ENCODE assay signal across 7 mouse cellular contexts in genomic region chr4:126309211-126309921, GRCm38 (mm10). TPM values are rescaled to one million over a fixed set of nuclear protein-coding genes. Genes with fewer than 3 reads are reported as not detected.
A peak's percentile ranks its signal among the peaks of the same experiment; 100 is the strongest.
DNase-seq lines count a peak whose midpoint lies in the region; ATAC-seq and TF ChIP-seq lines count a peak whose summit lies in the region.

No protein-coding gene starts in this region.

- WGBS in liver, adult 2 months, result 19% methylated on average over 20 of the region's 20 CpGs
- WGBS in embryonic facial prominence, embryonic 11.5 days, result 17% methylated on average over 20 of the region's 20 CpGs
- 16% methylated on average over 20 of the region's 20 CpGs for WGBS in hindbrain, embryonic 10.5 days
- WGBS in liver, postnatal 0 days (ENCODE audit: insufficient replicate concordance), result 16% methylated on average over 20 of the region's 20 CpGs

- H3K4me1 ChIP-seq in liver, adult 2 months (ENCODE audit: control insufficient read depth, insufficient read depth, low read length), result peaks cover 3% of the 10 kb centered on the region; the same call in 1 of the 2 replicates
- peaks cover 7% of the 10 kb centered on the region for H3K4me1 ChIP-seq in embryonic facial prominence, embryonic 11.5 days (ENCODE audit: control insufficient read depth, insufficient read depth, low read length)
- H3K4me1 ChIP-seq in hindbrain, embryonic 10.5 days (replicated peaks), result peaks cover 31% of the 10 kb centered on the region
- peaks cover 4% of the 10 kb centered on the region for H3K4me1 ChIP-seq in liver, postnatal 0 days (ENCODE audit: insufficient read depth)

- 0 out of 2 replicates have a peak, but pooled peaks cover 2% of the 10 kb centered on the region for H3K9me3 ChIP-seq in embryonic facial prominence, embryonic 11.5 days (replicated peaks; ENCODE audit: control insufficient read depth, low read length)
- peaks cover 5% of the 10 kb centered on the region for H3K9me3 ChIP-seq in hindbrain, embryonic 10.5 days
- H3K9me3 ChIP-seq in liver, postnatal 0 days (ENCODE audit: low read length), result peaks cover 5% of the 10 kb centered on the region; the same call in 1 of the 2 replicates

- ATAC-seq in embryonic facial prominence, embryonic 11.5 days (replicated peaks; ENCODE audit: insufficient number of reproducible peaks, low FRiP score, low TSS enrichment, low read depth), result peak; percentile 58
- peak; percentile 41; the same call in 1 of the 2 replicates for ATAC-seq in liver, postnatal 0 days

- no peaks in the 10 kb centered on the region for H3K36me3 ChIP-seq in liver, adult 2 months (ENCODE audit: control insufficient read depth, insufficient read depth, low read length)
- H3K36me3 ChIP-seq in embryonic facial prominence, embryonic 11.5 days (replicated peaks; ENCODE audit: control insufficient read depth, insufficient read depth, low read depth, low read length), result no peaks in the 10 kb centered on the region
- peaks cover 2% of the 10 kb centered on the region; the same call in 1 of the 2 replicates for H3K36me3 ChIP-seq in hindbrain, embryonic 10.5 days
- H3K36me3 ChIP-seq in liver, postnatal 0 days (replicated peaks; ENCODE audit: insufficient read depth, low read length), result no peaks in the 10 kb centered on the region

- no peaks in the 10 kb centered on the region for H3K79me2 ChIP-seq in liver, adult 2 months (ENCODE audit: control insufficient read depth, insufficient read depth, low read length)

- TF ChIP-seq CTCF in liver, adult 2 months (IDR thresholded peaks at IDR 0.05; ENCODE audit: low read depth, low read length), result peak; percentile 44
- TF ChIP-seq CTCF in liver, postnatal 0 days (IDR thresholded peaks at IDR 0.05; ENCODE audit: low read depth), result peak; percentile 38

- H3K27me3 ChIP-seq in liver, adult 2 months (ENCODE audit: control insufficient read depth, insufficient read depth, low read length), result no peaks in the 10 kb centered on the region
- no peaks in the 10 kb centered on the region for H3K27me3 ChIP-seq in embryonic facial prominence, embryonic 11.5 days (ENCODE audit: control insufficient read depth, insufficient read depth, low read length)
- H3K27me3 ChIP-seq in hindbrain, embryonic 10.5 days (ENCODE audit: insufficient read depth, poor library complexity, severe bottlenecking), result peaks cover 14% of the 10 kb centered on the region
- no peaks in the 10 kb centered on the region for H3K27me3 ChIP-seq in liver, postnatal 0 days (ENCODE audit: insufficient read depth, low read length)

- TF ChIP-seq EP300 in liver, postnatal 0 days (IDR thresholded peaks at IDR 0.05; ENCODE audit: low read depth), result no peak

- H3K9ac ChIP-seq in liver, adult 2 months (ENCODE audit: low read depth, low read length), result no peak overlapping the region
- peak overlapping the region; percentile 26; the same call in 1 of the 2 replicates for H3K9ac ChIP-seq in embryonic facial prominence, embryonic 11.5 days (replicated peaks; ENCODE audit: low read length)
- H3K9ac ChIP-seq in liver, postnatal 0 days (replicated peaks), result no peak overlapping the region

- peak overlapping the region; percentile 19 for H3K4me2 ChIP-seq in embryonic facial prominence, embryonic 11.5 days (ENCODE audit: low read depth, low read length)
- H3K4me2 ChIP-seq in liver, postnatal 0 days (ENCODE audit: low read depth, low read length), result no peak overlapping the region

- no peak for TF ChIP-seq POLR2A in liver, adult 2 months (IDR thresholded peaks at IDR 0.05; ENCODE audit: extremely low read depth, insufficient read depth, low read length)

- H3K27ac ChIP-seq in liver, adult 2 months (replicated peaks; ENCODE audit: insufficient read depth, low read depth, low read length), result no peak overlapping the region
- no peak overlapping the region for H3K27ac ChIP-seq in embryonic facial prominence, embryonic 11.5 days (replicated peaks; ENCODE audit: low read depth, low read length)
- peak overlapping the region; percentile 60 for H3K27ac ChIP-seq in hindbrain, embryonic 10.5 days
- H3K27ac ChIP-seq in liver, postnatal 0 days (ENCODE audit: low read depth), result no peak overlapping the region

- no peak for DNase-seq in liver, adult 2 months (ENCODE audit: extremely low read depth, low read depth, low spot score)
- DNase-seq in liver, result no peak
- no peak for DNase-seq in embryonic facial prominence, embryonic 11.5 days (ENCODE audit: low spot score)
- no peak for DNase-seq in hindbrain, embryonic 10.5 days (ENCODE audit: low spot score)
- no peak for DNase-seq in liver, postnatal 0 days
- DNase-seq in thymus, postnatal 10 days (ENCODE audit: low spot score in 2 of 2), result peak; percentile 20 to 30
- no peak for DNase-seq in frontal cortex, adult 2 months (ENCODE audit: extremely low spot score in 1 of 2, low spot score in 1 of 2)

- H3K4me3 ChIP-seq in liver, adult 2 months (ENCODE audit: insufficient read depth, low read depth, low read length), result no peak overlapping the region
- H3K4me3 ChIP-seq in embryonic facial prominence, embryonic 11.5 days (ENCODE audit: low read depth, low read length), result no peak overlapping the region
- H3K4me3 ChIP-seq in hindbrain, embryonic 10.5 days, result peak overlapping the region; percentile 42
- H3K4me3 ChIP-seq in liver, postnatal 0 days (ENCODE audit: low read depth, low read length), result no peak overlapping the region

RNA-seq across cellular contexts. Expression of gene Adprhl2, which starts 12.1 kb away (rescaled TPM):
- total RNA-seq in liver, adult 2 months (2014; rRNA removed), result 12.1 and 13.2 TPM in 2 replicates
- polyA plus RNA-seq in liver, adult 2 months (2012; rRNA removed), result 24.4 and 27.6 TPM in 2 replicates
- 44.6 and 48.0 TPM in 2 replicates for polyA plus RNA-seq in embryonic facial prominence, embryonic 11.5 days (2014; fragmentation: Nextera tagmentation; extraction: Ambion mirVana)
- polyA plus RNA-seq in hindbrain, embryonic 10.5 days (2016; fragmentation: Nextera tagmentation; extraction: Ambion mirVana), result 88.2 and 89.5 TPM in 2 replicates
- 31.9 and 34.3 TPM in 2 replicates for polyA plus RNA-seq in liver, postnatal 0 days (2015; fragmentation: Nextera tagmentation; extraction: Ambion mirVana)
- polyA plus RNA-seq in frontal cortex, adult 2 months (2012; rRNA removed), result 41.7 and 41.8 TPM in 2 replicates

RNA-seq across cellular contexts. Expression of gene Tekt2, which starts 16.1 kb away (rescaled TPM):
- total RNA-seq in liver, adult 2 months (2014; rRNA removed), result 0.20 and 0.37 TPM in 2 replicates
- polyA plus RNA-seq in liver, adult 2 months (2012; rRNA removed), result 0.20 and 0.43 TPM in 2 replicates
- polyA plus RNA-seq in embryonic facial prominence, embryonic 11.5 days (2014; fragmentation: Nextera tagmentation; extraction: Ambion mirVana), result 3.4 and 3.5 TPM in 2 replicates
- 2.3 and 2.7 TPM in 2 replicates for polyA plus RNA-seq in hindbrain, embryonic 10.5 days (2016; fragmentation: Nextera tagmentation; extraction: Ambion mirVana)
- polyA plus RNA-seq in liver, postnatal 0 days (2015; fragmentation: Nextera tagmentation; extraction: Ambion mirVana), result 0.17 and 0.26 TPM in 2 replicates
- polyA plus RNA-seq in frontal cortex, adult 2 months (2012; rRNA removed), result 5.5 and 6.7 TPM in 2 replicates

RNA-seq across cellular contexts. Expression of gene Col8a2, which starts 22.8 kb away (rescaled TPM):
- 0.07 and 0.09 TPM in 2 replicates for total RNA-seq in liver, adult 2 months (2014; rRNA removed)
- polyA plus RNA-seq in liver, adult 2 months (2012; rRNA removed), result 0.10 and 0.17 TPM in 2 replicates
- polyA plus RNA-seq in embryonic facial prominence, embryonic 11.5 days (2014; fragmentation: Nextera tagmentation; extraction: Ambion mirVana), result 15.7 and 18.1 TPM in 2 replicates
- polyA plus RNA-seq in hindbrain, embryonic 10.5 days (2016; fragmentation: Nextera tagmentation; extraction: Ambion mirVana), result 6.1 and 18.5 TPM in 2 replicates
- 0.25 and 0.26 TPM in 2 replicates for polyA plus RNA-seq in liver, postnatal 0 days (2015; fragmentation: Nextera tagmentation; extraction: Ambion mirVana)
- 0.38 and 0.50 TPM in 2 replicates for polyA plus RNA-seq in frontal cortex, adult 2 months (2012; rRNA removed)

RNA-seq across cellular contexts. Expression of gene Trappc3, which starts 47.2 kb away (rescaled TPM):
- 38.2 and 45.8 TPM in 2 replicates for total RNA-seq in liver, adult 2 months (2014; rRNA removed)
- polyA plus RNA-seq in liver, adult 2 months (2012; rRNA removed), result 24.1 and 30.6 TPM in 2 replicates
- polyA plus RNA-seq in embryonic facial prominence, embryonic 11.5 days (2014; fragmentation: Nextera tagmentation; extraction: Ambion mirVana), result 33.8 and 36.7 TPM in 2 replicates
- 95.4 and 101 TPM in 2 replicates for polyA plus RNA-seq in hindbrain, embryonic 10.5 days (2016; fragmentation: Nextera tagmentation; extraction: Ambion mirVana)
- polyA plus RNA-seq in liver, postnatal 0 days (2015; fragmentation: Nextera tagmentation; extraction: Ambion mirVana), result 39.0 and 39.2 TPM in 2 replicates
- 110 and 111 TPM in 2 replicates for polyA plus RNA-seq in frontal cortex, adult 2 months (2012; rRNA removed)

RNA-seq across cellular contexts. Expression of gene Map7d1, which starts 53.2 kb away (rescaled TPM):
- 7.5 and 8.2 TPM in 2 replicates for total RNA-seq in liver, adult 2 months (2014; rRNA removed)
- 18.5 and 19.1 TPM in 2 replicates for polyA plus RNA-seq in liver, adult 2 months (2012; rRNA removed)
- 47.0 and 54.1 TPM in 2 replicates for polyA plus RNA-seq in embryonic facial prominence, embryonic 11.5 days (2014; fragmentation: Nextera tagmentation; extraction: Ambion mirVana)
- 64.8 and 99.0 TPM in 2 replicates for polyA plus RNA-seq in hindbrain, embryonic 10.5 days (2016; fragmentation: Nextera tagmentation; extraction: Ambion mirVana)
- polyA plus RNA-seq in liver, postnatal 0 days (2015; fragmentation: Nextera tagmentation; extraction: Ambion mirVana), result 7.2 and 10.0 TPM in 2 replicates
- 201 and 206 TPM in 2 replicates for polyA plus RNA-seq in frontal cortex, adult 2 months (2012; rRNA removed)

Comparison
In these comparisons a context has a peak if more than half of its experiments do, and no peak if none do; other contexts are left out.
1. DNase-seq: peak in thymus, postnatal 10 days (2 of 2); none in liver, adult 2 months (single experiment), liver (single experiment), embryonic facial prominence, embryonic 11.5 days (single experiment), hindbrain, embryonic 10.5 days (single experiment), liver, postnatal 0 days (single experiment) and frontal cortex, adult 2 months (0 of 2).